Mouse (Mus musculus) thymus, postnatal 4 days (tissue): Measurements from ENCODE around the gene Tlr8.

Source experiments
- DNase-seq: peaks from one replicate; pipeline ENCODE4 v3.0.0; 2021

Tlr8 gene

DNA sequence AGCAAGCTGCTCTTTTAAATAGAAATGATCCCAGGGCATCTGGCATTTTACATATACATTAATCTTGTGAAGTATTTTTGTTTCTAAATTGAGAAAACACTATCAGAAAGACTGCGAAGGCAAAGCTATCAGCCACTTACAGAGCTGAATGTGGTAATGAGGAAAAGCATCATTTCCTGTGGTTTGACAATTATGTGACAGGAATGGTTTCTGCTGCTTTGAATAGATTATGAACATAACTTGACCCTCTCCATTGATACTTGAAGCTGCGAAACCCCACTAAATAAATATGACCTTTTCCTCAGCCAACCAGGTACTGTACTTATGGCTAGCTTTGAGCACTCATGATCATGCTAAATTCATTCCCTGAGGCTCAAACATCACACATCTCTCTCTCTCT is 62.8 kb downstream of the Tlr8 start:
- DNase-seq = no peak

DNA sequence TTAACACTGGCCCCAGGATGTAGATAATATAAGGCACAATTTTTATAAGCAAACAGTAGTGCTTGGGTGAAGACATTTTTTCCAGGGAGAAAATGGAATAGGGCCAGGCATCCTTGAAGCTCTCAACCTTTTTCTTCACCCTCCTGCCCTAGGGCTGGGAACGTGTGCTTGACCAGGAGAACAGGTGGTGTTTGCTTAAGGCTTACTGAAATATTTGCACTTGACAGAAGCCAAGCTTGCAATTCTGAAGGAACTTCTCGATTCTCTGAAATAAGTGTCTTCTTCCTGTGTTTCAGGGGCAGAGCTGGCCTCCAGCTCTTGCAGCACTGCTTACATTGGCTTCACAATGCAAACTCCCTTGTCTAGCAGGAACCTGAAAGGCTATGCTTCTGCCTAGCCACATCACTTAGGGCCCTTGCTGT is 68.9 kb downstream of the Tlr8 start:
- DNase-seq = no peak
